Mouse (Mus musculus) ovary, postnatal 14 days (tissue): ENCODE data around the gene Ndufc1.
"Not testable (repeated sequence)": the region's sequence is repeated elsewhere in the genome, so short reads cannot be mapped to it uniquely, and the experiment has no call there.

ENCODE experiments used
- DNase-seq: peaks from one replicate; pipeline ENCODE4 v3.0.0; 2022; ENCODE audit warnings: low spot score

Gene Ndufc1

GRCm38 (mm10) chr3:51368011-51368410 is 40.8 kb downstream of the Ndufc1 start:
- DNase-seq, result no peak

GRCm38 (mm10) chr3:51366926-51367325 is 41.9 kb downstream of the Ndufc1 start:
- no peak for DNase-seq

- DNase-seq, result no peak
These were observed 43.3 kb downstream of the Ndufc1 start for GRCm38 (mm10) chr3:51365517-51365882.

GRCm38 (mm10) chr3:51364703-51365516 is 43.9 kb downstream of the Ndufc1 start:
- DNase-seq, result peak; percentile 66

GRCm38 (mm10) chr3:51361066-51361465 is 47.7 kb downstream of the Ndufc1 start:
- DNase-seq, result no peak

- DNase-seq, result no peak
These were observed 49.1 kb downstream of the Ndufc1 start for GRCm38 (mm10) chr3:51359558-51360307.

GRCm38 (mm10) chr3:51358660-51359557 is 49.9 kb downstream of the Ndufc1 start:
- peak; percentile 61 for DNase-seq

- DNase-seq, result peak; percentile 58
These were observed 50.6 kb downstream of the Ndufc1 start for GRCm38 (mm10) chr3:51358181-51358580.

GRCm38 (mm10) chr3:51357624-51358023 is 51.2 kb downstream of the Ndufc1 start:
- no peak for DNase-seq

- no peak for DNase-seq
These were observed 51.7 kb downstream of the Ndufc1 start for GRCm38 (mm10) chr3:51357078-51357477.

GRCm38 (mm10) chr3:51354956-51355355 is 53.8 kb downstream of the Ndufc1 start:
- DNase-seq, result not testable (repeated sequence)
